Mouse (Mus musculus) MEL-GATA-1-ER (cell line): ENCODE data around the gene Ecpas.

Experiments
- DNase-seq: peaks from one replicate; pipeline ENCODE4 v3.0.0-alpha.2; 2012; ENCODE audit warnings: low read depth; ENCODE audit errors: extremely low read depth

Ecpas gene

GRCm38 (mm10) chr4:58912629-58913335 lies at the start of gene Ecpas:
Gene Ecpas (minus strand): TSS chr4:58912749.
- no peak for DNase-seq

DNA sequence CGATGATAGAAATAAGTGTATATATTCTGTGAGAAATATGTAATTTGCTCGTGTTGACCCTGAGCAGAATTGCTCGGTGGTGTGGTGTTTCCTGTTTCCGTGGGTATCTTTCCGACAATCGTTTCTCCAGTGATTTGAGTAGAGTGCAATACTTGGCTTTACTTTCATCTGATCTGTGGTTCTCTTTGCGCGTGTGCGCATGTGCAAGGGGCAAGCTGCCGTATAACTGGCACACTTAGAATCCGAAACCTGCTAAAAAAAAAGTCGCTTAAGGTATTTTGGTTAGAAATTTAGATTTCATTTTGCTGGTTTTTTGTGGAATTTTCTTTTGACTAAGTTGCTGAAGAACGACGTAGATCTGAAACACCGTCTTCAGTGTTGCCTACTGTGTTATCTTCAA lies 49.2 kb upstream of the Ecpas start:
- no peak for DNase-seq

DNA sequence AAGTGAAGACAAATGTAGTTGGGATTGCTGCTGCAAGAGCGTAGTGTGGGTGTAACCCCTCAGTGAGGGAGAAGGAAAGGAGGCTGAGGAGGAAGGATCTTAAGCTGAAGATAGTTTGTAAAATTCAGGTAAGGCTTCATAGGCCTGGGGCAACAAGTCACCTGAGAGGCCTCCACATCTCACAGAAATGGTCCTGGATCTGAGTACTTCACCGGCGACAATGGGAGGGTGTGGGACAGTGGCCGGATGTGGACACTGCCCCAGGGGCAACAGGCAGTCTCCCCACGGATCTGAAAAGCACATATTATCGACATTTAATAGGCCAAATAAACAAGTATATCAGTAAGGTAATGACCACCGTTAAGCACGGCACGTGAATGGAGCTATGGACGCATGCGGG lies 40.1 kb upstream of the Ecpas start:
- no peak for DNase-seq

DNA sequence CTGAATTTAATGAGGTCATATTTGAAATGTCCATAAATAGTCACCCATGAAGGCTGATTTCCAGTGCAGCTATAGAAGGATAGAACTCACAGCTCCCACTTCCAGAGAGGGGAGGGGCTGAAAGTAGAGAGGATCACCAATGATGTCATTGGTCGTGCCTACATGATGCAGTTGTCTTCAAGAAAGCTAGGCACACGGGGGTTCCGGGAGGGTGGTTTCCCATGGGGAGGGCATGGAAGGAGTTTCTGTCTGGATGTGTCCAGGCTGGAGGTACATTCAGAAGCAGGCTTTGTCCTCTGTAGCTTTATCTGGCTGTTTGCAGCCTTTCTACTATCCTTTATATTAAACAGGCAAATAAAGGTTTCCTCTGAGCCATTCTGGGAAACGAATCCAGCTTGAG lies 35.8 kb upstream of the Ecpas start:
- no peak for DNase-seq

DNA sequence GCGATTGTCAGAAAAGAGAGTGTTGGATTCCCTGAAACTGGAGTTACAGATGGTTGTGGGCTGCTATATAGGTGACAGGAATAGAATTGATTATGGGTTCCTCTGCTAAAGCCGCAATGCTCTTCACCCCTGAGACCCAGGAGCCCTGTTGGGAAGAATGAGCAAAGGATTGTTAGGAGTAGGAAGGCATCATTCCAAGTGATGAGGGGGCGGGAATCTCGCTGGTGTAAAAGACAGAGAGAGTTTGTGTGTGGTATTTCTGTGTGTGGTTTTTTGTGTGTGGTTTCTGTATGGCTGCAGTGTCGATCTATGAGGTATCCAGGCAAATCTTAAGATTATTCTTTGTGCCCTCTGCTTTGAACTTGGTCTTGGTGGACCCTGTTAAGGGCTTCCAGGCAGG lies 32.1 kb upstream of the Ecpas start:
- no peak for DNase-seq

GRCm38 (mm10) chr4:58944206-58944553 lies 31.6 kb upstream of the Ecpas start:
- DNase-seq: no peak

GRCm38 (mm10) chr4:58943420-58944205 lies 31.1 kb upstream of the Ecpas start, which contains the start of gene Zkscan16:
Gene Zkscan16 (plus strand): TSS chr4:58943628.
- no peak for DNase-seq

- no peak for DNase-seq
These were observed 30.4 kb upstream of the Ecpas start for GRCm38 (mm10) chr4:58942942-58943341.

DNA sequence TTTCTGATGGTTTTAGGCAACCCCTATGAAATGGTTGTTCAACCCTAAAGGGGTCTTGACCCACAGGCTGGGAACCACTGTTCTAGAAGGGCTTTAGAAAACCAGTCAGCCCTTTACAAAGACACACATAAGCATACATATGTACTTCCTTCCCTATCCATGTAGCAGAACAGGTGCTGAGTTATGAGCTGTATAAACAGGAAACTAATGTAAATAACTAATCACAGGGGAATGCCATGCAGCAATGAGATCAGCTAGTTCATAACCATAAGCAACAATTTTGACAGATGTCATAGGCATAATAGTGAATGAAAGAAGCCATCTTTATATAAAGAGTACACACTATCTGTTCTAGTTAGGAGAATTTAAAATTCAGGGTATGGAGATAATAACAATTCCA lies 29.1 kb upstream of the Ecpas start:
- no peak for DNase-seq

DNA sequence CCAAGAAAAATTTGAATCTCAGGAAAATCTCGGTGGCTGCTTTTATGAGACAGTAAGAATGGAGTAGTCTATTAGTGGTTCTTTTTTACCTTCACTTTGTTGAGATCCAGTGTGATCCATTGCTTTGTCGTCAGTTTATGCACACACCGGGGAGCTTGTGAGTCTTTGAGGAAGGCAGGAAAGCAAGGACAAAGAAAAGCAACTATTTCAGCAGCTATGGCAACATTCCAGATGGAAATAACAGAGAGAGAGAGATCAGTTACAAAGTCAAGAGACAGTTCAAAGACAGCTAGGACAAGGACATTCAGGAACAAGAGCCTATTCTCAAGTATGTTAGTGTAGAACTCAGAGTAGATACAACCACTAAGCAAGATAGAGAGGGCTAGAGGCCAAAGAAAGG lies 23.3 kb upstream of the Ecpas start:
- no peak for DNase-seq

GRCm38 (mm10) chr4:58934746-58935476 lies 22.4 kb upstream of the Ecpas start:
- DNase-seq: no peak

DNA sequence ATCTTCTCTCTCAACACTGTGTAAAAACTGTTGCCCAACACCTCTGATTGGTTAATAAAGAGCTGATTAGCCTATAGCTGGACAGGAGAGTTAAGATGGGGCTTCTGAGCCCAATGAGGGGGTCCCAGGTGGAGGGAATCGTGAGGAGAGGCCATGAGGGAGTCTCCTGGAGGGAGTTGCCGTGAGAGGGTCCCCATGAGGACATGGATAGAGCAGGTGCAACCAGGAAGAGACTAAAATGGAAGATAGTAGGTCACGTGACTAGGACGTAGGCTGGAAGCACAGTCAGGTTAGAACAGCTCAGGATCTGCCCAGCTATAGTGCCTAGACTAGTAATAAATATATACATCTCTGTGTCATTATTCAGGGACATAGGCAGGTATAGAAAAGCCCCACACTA lies 21.8 kb upstream of the Ecpas start:
- no peak for DNase-seq

GRCm38 (mm10) chr4:58932541-58932940 lies 20.0 kb upstream of the Ecpas start:
- DNase-seq: no peak

- DNase-seq: no peak
These were observed 15.1 kb upstream of the Ecpas start for GRCm38 (mm10) chr4:58927661-58928060.

- no peak for DNase-seq
These were observed 13.6 kb upstream of the Ecpas start for GRCm38 (mm10) chr4:58926120-58926519.

DNA sequence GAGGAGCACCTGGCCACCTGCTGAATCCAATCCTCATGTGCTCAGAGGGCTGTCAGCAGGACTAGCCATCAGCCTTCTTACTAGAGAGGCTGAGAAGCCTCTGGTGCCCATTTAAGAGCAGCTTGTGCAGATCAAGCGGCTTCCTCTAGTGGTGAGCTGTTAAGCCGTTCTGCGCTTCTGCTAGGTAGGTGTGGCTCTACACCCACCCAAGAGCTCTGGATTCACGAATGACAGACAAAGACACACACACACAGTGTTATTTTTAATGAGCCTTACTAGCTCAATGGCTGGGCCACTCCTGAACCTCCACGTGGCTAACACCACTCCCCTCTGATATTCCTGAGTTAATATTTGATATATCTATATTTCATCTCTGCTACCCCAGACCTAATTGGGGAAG lies 13.1 kb upstream of the Ecpas start:
- no peak for DNase-seq

GRCm38 (mm10) chr4:58923933-58924332 lies 11.4 kb upstream of the Ecpas start:
- no peak for DNase-seq

DNA sequence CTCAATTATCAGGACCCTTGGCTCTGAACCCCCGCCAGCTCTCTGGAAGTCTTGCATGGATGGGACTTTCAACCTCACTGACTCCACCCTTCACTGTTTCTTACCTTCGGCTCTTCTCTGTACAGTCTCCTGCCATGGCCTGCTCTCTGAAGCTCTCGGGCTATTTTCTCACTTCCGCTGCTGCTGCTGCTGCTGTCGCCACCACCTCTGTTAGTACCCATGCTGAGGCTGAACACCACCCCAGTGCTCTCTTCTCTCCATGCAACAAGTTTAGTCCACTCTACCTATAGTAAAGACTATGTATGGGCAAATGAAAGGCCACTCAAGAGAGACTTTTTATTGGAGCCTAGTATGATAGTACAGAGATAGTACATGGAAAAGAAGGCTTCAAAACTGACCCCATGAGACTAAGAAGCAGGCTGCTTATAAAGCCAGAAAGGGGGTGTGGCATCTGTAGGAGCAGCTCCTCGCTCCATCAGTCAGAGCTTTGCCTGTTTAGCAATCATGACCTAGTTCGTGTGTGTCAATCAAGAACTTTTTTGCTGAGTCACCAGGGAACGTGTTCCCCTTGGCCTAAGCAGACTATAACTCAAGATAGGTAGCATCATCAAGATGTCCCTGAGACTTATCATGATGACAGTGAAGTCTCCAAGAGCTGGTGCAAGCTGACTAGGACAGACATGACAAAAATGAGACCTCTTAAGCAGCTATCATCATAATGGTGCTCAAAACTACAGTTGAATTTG lies 2.7 kb upstream of the Ecpas start:
- no peak for DNase-seq

DNA sequence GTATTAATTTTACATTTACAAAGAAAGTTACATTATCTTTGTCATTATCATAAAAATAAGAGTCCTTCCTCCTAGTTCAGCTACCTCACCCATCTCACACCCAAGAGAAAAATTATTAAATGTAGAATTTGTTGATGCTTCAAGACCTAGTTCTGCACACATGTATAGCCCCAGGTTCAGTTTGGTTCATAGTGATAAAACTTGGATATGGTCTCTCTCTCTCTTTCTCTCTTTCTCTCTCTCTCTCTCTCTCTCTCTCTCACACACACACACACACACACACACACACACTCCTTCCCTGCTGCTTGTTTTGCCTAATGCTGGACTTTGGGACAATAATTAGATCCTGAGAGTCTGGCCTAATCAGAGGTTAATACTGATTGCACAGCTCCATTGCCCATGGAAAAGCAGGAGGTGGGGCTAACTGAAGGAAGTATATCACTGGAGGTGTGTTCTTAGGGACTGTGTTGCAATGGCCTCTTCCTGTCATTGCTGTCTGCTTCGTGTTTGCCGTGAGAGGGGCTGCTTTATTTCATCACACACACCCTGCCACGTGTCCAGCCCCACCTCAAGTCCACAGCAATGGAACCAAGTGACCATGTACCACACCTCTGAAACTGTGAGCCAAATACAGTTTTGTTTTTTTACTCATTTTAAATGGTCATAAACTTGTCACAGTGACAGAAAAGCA lies 932 bp upstream of the Ecpas start:
- peak; percentile 66 for DNase-seq

DNA sequence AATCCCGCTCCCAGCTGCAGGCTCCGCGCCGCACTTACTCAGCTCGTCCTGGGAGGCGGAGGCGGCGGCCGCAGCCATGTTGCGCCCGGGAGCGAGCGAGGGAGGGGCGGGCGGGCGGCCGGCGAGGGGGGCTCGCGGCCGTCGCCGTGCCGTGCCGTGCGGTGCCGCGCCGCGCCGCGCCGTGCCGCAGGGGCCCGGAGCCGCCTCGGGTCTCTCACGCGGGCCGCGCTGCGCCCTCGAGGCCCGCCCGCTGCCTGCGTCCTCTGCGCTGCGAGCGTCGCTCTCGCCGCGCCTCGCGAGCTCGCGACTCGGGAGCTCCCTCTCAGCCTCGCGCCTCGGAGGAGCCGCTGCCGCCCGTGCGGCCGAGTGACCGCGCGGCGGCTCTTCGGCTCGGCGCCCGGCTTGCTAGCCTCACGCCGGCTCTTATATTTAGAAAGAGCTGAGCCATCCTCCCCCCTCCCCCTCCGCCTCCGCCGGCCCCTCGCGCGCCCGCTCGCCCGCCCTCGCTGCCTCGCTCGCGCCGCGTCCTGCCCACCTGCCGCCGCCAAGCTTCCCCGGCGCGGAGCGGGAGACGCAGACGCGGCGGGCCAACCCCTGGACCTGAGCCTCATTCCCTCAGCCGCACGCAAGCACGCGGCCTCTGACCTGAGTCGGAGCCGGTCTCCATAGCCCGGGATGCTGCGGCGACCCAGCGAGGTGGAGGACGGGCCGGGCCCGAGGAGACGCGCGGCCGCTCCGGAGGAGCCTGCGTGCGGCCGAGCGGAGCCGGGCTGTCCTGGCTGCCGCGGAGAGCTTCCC lies 519 bp downstream of the Ecpas start:
- DNase-seq: no peak
